Mouse (Mus musculus) liver, postnatal 0 days (tissue): ENCODE measurements around the gene Olfr419. TPM values are rescaled to one million over a fixed set of nuclear protein-coding genes. Genes with fewer than 3 reads are reported as not detected.

Source experiments
- ATAC-seq: fragments of 200-750 bp; cut with Nextera tagmentation; 2 replicates; pipeline ENCODE4 v1.8.0; 2017; ENCODE audit warnings: mild to moderate bottlenecking, moderate library complexity
- DNase-seq: peaks from one replicate; pipeline ENCODE4 v3.0.0-alpha.2; 2016
- H3K27ac ChIP-seq: fragments of 300-500 bp; sonication (generic); 2 replicates; pipeline ENCODE4 v1.5.1; 2014; ENCODE audit warnings: antibody characterized with exemption, moderate library complexity, mild to moderate bottlenecking, low read depth
- H3K27me3 ChIP-seq: fragments of 300-500 bp; sonication (generic); 2 replicates; pipeline ENCODE4 v1.6.1; 2014; ENCODE audit warnings: low read length, control low read depth, mixed read lengths; ENCODE audit not compliant: insufficient read depth
- H3K36me3 ChIP-seq: fragments of 300-500 bp; sonication (generic); replicated peaks from 2 replicates; pipeline ENCODE4 v1.6.1; 2014; ENCODE audit warnings: mild to moderate bottlenecking, control low read depth, low read length, moderate library complexity, mixed read lengths; ENCODE audit not compliant: insufficient read depth
- H3K4me1 ChIP-seq: fragments of 300-500 bp; sonication (generic); 2 replicates; pipeline ENCODE4 v1.6.1; 2014; ENCODE audit warnings: antibody characterized with exemption, mild to moderate bottlenecking, control low read depth; ENCODE audit not compliant: insufficient read depth
- H3K4me2 ChIP-seq: fragments of 300-500 bp; sonication (generic); 2 replicates; pipeline ENCODE4 v1.6.1; 2014; ENCODE audit warnings: low read depth, mild to moderate bottlenecking, low read length, moderate library complexity, mixed read lengths
- H3K4me3 ChIP-seq: fragments of 300-500 bp; sonication (generic); 2 replicates; pipeline ENCODE4 v1.5.1; 2014; ENCODE audit warnings: low read depth, low read length
- H3K9ac ChIP-seq: fragments of 300-500 bp; sonication (generic); replicated peaks from 2 replicates; pipeline ENCODE4 v1.6.1; 2014; ENCODE audit warnings: mild to moderate bottlenecking, moderate library complexity
- H3K9me3 ChIP-seq: fragments of 300-500 bp; sonication (generic); 2 replicates; pipeline ENCODE4 v1.6.1; 2016; ENCODE audit warnings: mild to moderate bottlenecking, control low read depth, low read length, mixed read lengths
- CTCF ChIP-seq: sonication (generic); IDR thresholded peaks from 2 replicates; pipeline ENCODE4 v1.5.1; 2016; ENCODE audit warnings: antibody characterized with exemption, low read depth
- EP300 ChIP-seq: IDR thresholded peaks from 2 replicates; pipeline ENCODE4 v1.6.1; 2016; ENCODE audit warnings: antibody characterized with exemption, low read depth, mild to moderate bottlenecking
- WGBS: fragments of 180-500 bp; shearing (Covaris S2); extraction: QIAGEN DNeasy Blood & Tissue Kit; methylation state at CpG from one replicate; pipeline ENCODE4 v1.1.7; 2014; ENCODE audit not compliant: insufficient replicate concordance; 5-methylcytosine and 5-hydroxymethylcytosine counted together
- polyA plus RNA-seq: library from polyadenylated mRNA; unstranded; fragments of >200 nt; fragmentation: Nextera tagmentation; extraction: Ambion mirVana; gene quantifications from 2 replicates; pipeline ENCODE4 v1.2.1, GENCODE M21; 2015

The Olfr419 gene
- polyA plus RNA-seq, 1 experiment from 2014 or later, result 0.11 TPM

- Histone ChIP-seq H3K4me1 (no peaks in the 10 kb centered on the region), H3K4me3 (no peak overlapping the region), H3K27ac (no peak overlapping the region), H3K9me3 (no peaks in the 10 kb centered on the region), H3K27me3 (no peaks in the 10 kb centered on the region), H3K36me3 (peaks cover 39% of the 10 kb centered on the region), H3K4me2 (no peak overlapping the region), H3K9ac (no peak overlapping the region)
- no peak for TF ChIP-seq CTCF
- TF ChIP-seq EP300, result no peak
- ATAC-seq, result no peak
- 89% methylated on average over 2 of the region's 2 CpGs for WGBS
- no peak for DNase-seq
These were observed 7.2 kb downstream of the Olfr419 start for GRCm38 (mm10) chr1:174244621-174245020.

- no peak overlapping the region for H3K4me2 ChIP-seq
- no peak for ATAC-seq
- H3K27ac ChIP-seq, result no peak overlapping the region
- H3K36me3 ChIP-seq, result peaks cover 37% of the 10 kb centered on the region
- H3K9me3 ChIP-seq, result no peaks in the 10 kb centered on the region
- no peaks in the 10 kb centered on the region for H3K4me1 ChIP-seq
- no peak overlapping the region for H3K9ac ChIP-seq
- TF ChIP-seq EP300, result no peak
- TF ChIP-seq CTCF, result no peak
- no peak for DNase-seq
- no peak overlapping the region for H3K4me3 ChIP-seq
- no peaks in the 10 kb centered on the region for H3K27me3 ChIP-seq
- 87% methylated on average over 4 of the region's 4 CpGs for WGBS
These were observed 11.9 kb downstream of the Olfr419 start for GRCm38 (mm10) chr1:174239916-174240315.

GRCm38 (mm10) chr1:174216528-174217204, 35.2 kb downstream of the Olfr419 start:
- 63% methylated on average over 8 of the region's 8 CpGs for WGBS
- H3K4me3 ChIP-seq, result no peak overlapping the region
- no peak for DNase-seq
- TF ChIP-seq EP300 (no peak), CTCF (no peak)
- no peaks in the 10 kb centered on the region for H3K4me1 ChIP-seq
- peaks cover 48% of the 10 kb centered on the region for H3K36me3 ChIP-seq
- no peak overlapping the region for H3K27ac ChIP-seq
- H3K4me2 ChIP-seq, result no peak overlapping the region
- H3K27me3 ChIP-seq, result no peaks in the 10 kb centered on the region
- H3K9me3 ChIP-seq, result no peaks in the 10 kb centered on the region
- no peak overlapping the region for H3K9ac ChIP-seq
- no peak for ATAC-seq

GRCm38 (mm10) chr1:174215270-174216038, 36.4 kb downstream of the Olfr419 start:
- no peaks in the 10 kb centered on the region for H3K9me3 ChIP-seq
- TF ChIP-seq EP300 (no peak), CTCF (no peak)
- H3K27ac ChIP-seq, result no peak overlapping the region
- no peak overlapping the region for H3K9ac ChIP-seq
- no peak for DNase-seq
- no peaks in the 10 kb centered on the region for H3K4me1 ChIP-seq
- peaks cover 58% of the 10 kb centered on the region for H3K36me3 ChIP-seq
- ATAC-seq, result no peak
- no peak overlapping the region for H3K4me3 ChIP-seq
- H3K27me3 ChIP-seq, result no peaks in the 10 kb centered on the region
- 79% methylated on average over 8 of the region's 8 CpGs for WGBS
- no peak overlapping the region for H3K4me2 ChIP-seq

GRCm38 (mm10) chr1:174212286-174212685, 39.6 kb downstream of the Olfr419 start:
- no peak overlapping the region for H3K9ac ChIP-seq
- H3K9me3 ChIP-seq, result no peaks in the 10 kb centered on the region
- no peaks in the 10 kb centered on the region for H3K4me1 ChIP-seq
- peaks cover 63% of the 10 kb centered on the region for H3K36me3 ChIP-seq
- no peak overlapping the region for H3K4me2 ChIP-seq
- ATAC-seq, result no peak
- H3K4me3 ChIP-seq, result no peak overlapping the region
- DNase-seq, result no peak
- H3K27me3 ChIP-seq, result no peaks in the 10 kb centered on the region
- H3K27ac ChIP-seq, result no peak overlapping the region
- 79% methylated on average over 5 of the region's 5 CpGs for WGBS
- TF ChIP-seq EP300 (no peak), CTCF (no peak)

GRCm38 (mm10) chr1:174204699-174205098, 47.2 kb downstream of the Olfr419 start:
- no peaks in the 10 kb centered on the region for H3K27me3 ChIP-seq
- peaks cover 30% of the 10 kb centered on the region for H3K36me3 ChIP-seq
- H3K9ac ChIP-seq, result no peak overlapping the region
- 52% methylated on average over 7 of the region's 7 CpGs for whole genome bisulfite sequencing
- no peak for ATAC-seq
- H3K27ac ChIP-seq, result no peak overlapping the region
- H3K4me2 ChIP-seq, result no peak overlapping the region
- no peak for DNase-seq
- H3K4me3 ChIP-seq, result no peak overlapping the region
- TF ChIP-seq CTCF (no peak), EP300 (no peak)
- no peaks in the 10 kb centered on the region for H3K9me3 ChIP-seq
- no peaks in the 10 kb centered on the region for H3K4me1 ChIP-seq

Other genes with a start within 250 kb of the Olfr419 start
- 2.0 and 2.5 TPM in 2 replicates for gene Ifi205, start 220.3 kb downstream of the Olfr419 start, polyA plus RNA-seq
- 0.08 and 0.11 TPM in 2 replicates for gene Olfr433, start 211.4 kb downstream of the Olfr419 start, polyA plus RNA-seq
- gene Olfr432, start 202.9 kb downstream of the Olfr419 start, polyA plus RNA-seq, result not detected in 2 replicates
- gene Olfr430, start 185.5 kb downstream of the Olfr419 start, polyA plus RNA-seq, result not detected in 2 replicates
- gene Olfr429, start 167.7 kb downstream of the Olfr419 start, polyA plus RNA-seq, result not detected in 2 replicates
- not detected in 2 replicates for gene Olfr427, start 155.2 kb downstream of the Olfr419 start, polyA plus RNA-seq
- gene Olfr231, start 130.9 kb downstream of the Olfr419 start, polyA plus RNA-seq, result not detected in 2 replicates
- gene Olfr424, start 120.5 kb downstream of the Olfr419 start, polyA plus RNA-seq, result not detected in 2 replicates
- 0.13 and 0.40 TPM in 2 replicates for gene Olfr420, start 96.4 kb downstream of the Olfr419 start, polyA plus RNA-seq
- gene Spta1, start 79.3 kb downstream of the Olfr419 start, polyA plus RNA-seq, result 6.7 and 9.4 TPM in 2 replicates
- gene Mptx1, start 78.5 kb upstream of the Olfr419 start, polyA plus RNA-seq, result not detected in 2 replicates
- not detected in 2 replicates for gene Olfr417, start 113.1 kb upstream of the Olfr419 start, polyA plus RNA-seq
- gene Olfr248, start 139.0 kb upstream of the Olfr419 start, polyA plus RNA-seq, result not detected in 2 replicates
- not detected in 2 replicates for gene Olfr414, start 172.0 kb upstream of the Olfr419 start, polyA plus RNA-seq
- gene Olfr220, start 190.0 kb upstream of the Olfr419 start, polyA plus RNA-seq, result not detected in 2 replicates
- 0.09 and 0.11 TPM in 2 replicates for gene Fmn2, start 249.8 kb upstream of the Olfr419 start, polyA plus RNA-seq